Mouse (Mus musculus) right cerebral cortex, postnatal 14 days (tissue): ENCODE measurements around the gene Ankdd1a.
A peak's percentile ranks its signal among the peaks of the same experiment; 100 is the strongest.

Source experiments
- DNase-seq: peaks from one replicate; pipeline ENCODE4 v3.0.0; 2022

Ankdd1a gene

GRCm38 (mm10) chr9:65519807-65520504 lies at the start of gene Ankdd1a:
Gene Ankdd1a (minus strand): TSS chr9:65520193.
- DNase-seq, result peak; percentile 74

- DNase-seq, result no peak
Observed at GRCm38 (mm10) chr9:65569491-65569971, 49.5 kb upstream of the Ankdd1a start.

DNA sequence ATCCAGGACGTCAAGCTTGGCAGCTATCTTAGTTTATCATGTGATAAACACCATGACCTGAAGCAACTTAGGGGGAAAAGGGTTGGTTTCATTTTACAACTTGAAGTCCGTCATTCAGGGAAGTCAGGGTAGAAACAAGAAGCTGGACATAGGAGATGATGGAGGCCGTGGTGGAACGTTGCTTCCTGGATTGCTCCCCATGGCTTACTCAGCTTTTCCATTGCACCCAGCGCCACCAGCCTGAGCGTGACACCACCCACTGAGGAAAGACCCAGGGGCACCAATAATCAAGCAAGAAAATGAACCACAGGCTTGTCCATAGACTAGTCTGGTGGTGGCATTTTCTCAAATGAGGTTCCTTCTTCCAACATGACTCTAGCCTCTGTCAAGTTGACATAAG lies 48.8 kb upstream of the Ankdd1a start:
- DNase-seq, result no peak

- no peak for DNase-seq
Observed at GRCm38 (mm10) chr9:65564698-65565097, 44.7 kb upstream of the Ankdd1a start.

- DNase-seq, result no peak
Observed at GRCm38 (mm10) chr9:65563073-65563472, 43.1 kb upstream of the Ankdd1a start.

GRCm38 (mm10) chr9:65562081-65562506 lies 42.1 kb upstream of the Ankdd1a start:
- DNase-seq, result peak; percentile 48

DNA sequence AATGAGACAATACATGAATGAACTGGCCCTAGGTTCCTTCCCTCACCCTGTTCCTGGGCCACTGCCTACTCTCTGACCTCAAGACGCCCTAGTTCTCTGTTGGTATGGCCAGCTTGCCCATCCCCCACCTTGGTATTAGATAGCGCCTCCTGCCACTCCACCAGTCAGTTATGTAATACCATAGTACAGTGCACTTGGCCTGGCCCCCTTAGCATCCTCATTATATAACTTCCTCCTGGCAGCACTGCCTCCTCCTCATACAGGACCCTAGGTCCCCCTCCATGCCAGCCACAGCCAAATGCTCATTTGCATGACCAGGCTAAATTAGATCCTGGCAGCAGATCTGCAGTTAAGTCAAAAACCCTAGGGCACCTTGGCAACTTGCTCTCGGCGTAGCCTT lies 41.0 kb upstream of the Ankdd1a start:
- DNase-seq, result no peak

GRCm38 (mm10) chr9:65558806-65559205 lies 38.8 kb upstream of the Ankdd1a start:
- DNase-seq, result no peak

DNA sequence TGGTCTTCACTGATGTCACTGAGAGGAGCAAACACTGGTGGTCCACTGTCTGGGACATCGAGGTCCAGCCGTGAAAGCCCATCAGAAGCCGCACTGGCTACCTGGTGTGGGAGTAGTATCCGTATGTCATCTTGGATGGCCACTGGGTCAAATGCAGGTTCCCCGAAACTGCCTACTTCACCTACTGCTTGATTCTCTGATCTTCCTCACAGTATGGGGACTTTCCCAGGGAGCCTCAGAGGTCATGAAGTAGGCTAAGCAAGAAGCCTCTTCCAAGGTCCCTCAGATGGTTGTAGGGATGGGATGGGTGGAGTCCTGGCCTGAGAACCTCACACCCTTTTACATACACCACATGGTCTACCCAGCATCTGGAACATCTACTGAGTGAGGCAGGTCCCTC lies 37.0 kb upstream of the Ankdd1a start:
- DNase-seq, result no peak

DNA sequence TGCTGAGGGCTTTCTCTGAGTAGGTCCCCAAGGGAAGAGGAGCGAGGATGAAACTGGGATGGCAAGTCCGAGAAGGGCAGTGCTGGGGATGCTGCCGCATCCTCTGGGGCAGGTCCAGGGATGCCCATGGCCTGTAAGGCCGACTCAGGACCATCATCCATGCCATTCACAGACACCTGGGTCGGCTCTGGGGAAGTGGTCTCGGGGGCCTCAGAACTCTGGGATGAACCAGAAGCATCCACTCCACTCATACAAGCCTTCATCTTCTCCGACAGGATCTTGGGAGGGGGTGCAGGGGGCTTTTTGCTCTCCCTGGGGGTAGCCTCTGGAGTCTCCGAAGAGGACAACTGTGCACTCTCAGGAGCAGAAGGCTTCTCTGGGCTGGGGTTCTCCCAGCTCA lies 36.4 kb upstream of the Ankdd1a start:
- no peak for DNase-seq

DNA sequence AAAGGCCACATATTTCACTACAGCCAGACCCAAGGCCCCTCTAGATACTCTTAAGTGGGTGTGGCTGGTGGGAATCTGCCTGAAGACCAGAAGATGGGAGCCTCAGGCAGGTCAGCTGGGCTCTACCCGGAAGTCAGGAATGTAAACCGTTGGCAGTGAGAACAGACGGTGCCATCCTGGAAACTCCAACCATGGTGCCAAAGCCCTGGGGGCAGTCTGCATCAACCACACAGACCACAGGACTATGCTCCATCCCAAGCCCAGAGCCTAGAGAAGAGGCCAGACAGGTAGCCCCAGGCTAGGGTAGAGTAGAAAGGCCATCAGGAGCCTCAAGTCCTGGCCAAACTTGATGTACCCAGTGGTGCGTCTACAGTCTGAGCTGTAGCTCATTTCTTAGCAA lies 35.6 kb upstream of the Ankdd1a start:
- no peak for DNase-seq

DNA sequence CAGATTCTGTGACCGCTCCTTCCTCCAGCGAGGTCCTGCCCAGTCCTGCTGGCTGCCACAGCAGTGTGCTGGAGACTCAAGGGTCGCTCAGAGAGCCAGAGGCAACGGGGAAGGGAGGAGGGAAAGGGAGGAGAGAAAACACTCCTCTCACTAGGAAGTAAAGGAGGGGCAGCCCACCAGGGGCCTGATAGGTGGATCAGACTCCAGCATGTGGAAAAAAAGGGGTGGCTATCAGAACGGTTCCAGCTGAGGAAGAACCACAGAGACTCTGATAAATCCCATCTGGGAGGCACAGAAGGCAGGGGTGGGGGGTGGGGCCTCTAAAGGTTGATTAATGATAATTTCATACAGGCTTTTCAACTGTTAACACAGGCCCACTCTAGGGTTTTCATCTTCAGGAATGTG lies 35.0 kb upstream of the Ankdd1a start:
- DNase-seq, result no peak

GRCm38 (mm10) chr9:65552711-65553110 lies 32.7 kb upstream of the Ankdd1a start:
- DNase-seq, result no peak

DNA sequence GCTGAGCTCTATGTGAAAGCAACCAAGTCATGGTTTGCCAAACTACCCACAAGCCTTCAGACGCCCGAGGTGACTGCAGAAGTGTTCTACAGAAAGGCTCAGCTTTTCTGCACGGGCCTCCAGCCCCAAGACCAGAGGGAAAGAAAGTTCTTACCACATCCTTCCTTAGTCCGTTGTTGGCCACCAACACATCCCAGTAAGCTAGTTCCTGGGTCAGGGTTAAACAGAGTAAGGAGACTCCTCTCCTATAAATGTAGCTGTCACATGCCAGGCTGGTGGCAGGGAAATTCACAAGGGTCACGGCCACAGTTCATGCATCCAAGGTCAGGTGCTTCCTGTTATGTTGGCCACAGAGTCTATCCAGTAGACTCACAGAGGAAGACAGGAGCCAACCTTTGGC lies 32.1 kb upstream of the Ankdd1a start:
- DNase-seq, result no peak

DNA sequence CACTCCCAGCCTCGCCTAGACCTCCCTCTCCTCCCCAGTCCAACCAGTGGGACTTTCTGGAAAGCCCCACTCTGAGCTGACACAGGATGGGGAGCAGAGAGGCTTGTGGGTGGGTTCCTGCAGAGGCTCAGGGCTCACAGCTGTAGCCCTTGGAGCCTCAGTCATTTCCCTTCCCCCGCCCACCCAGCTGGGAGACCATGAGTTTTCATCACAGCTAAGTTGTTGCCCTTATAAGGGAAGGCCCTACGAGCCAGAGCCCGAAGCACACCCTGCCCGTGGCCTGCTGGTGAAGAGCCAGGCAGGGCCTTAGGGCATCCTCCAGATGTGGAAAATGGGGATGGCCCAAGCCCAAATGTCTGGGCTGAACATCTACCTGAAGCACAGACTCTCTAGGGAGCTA lies 31.0 kb upstream of the Ankdd1a start:
- DNase-seq, result no peak

DNA sequence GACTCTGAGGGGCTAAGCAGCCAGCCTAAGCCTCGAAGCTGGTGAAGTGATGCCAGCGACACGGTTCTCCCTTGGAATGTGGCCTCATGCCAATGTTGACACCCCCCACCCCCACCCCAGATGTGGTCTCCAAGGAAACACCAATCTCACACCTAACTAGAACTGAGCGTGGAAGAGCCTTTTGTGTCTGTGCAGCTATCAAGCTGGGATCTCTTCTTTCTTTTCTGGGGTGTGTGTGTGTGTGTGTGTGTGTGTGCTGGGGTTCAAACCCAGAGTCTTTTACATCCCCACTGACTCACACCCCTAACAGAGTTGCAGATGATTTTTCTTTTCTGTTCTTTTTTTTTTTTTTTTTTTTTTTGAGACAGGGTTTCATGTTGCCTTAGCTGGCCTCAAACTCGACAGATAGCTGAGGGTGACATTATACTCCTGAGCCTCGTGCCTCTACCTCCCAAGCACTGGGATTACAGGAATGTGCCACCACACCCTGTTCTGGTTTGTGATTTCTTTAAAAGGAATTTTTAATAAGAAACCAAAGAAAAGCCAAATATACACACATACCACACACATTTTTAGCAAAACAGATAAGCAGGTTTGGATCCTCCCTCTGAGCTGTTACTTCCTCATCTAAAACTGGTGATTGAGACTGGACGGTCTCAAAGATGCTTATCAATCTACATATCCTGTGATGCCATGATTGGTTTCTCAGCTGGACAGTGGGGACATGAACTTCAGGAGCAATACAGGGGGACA lies 30.3 kb upstream of the Ankdd1a start:
- DNase-seq, result no peak

GRCm38 (mm10) chr9:65549643-65550042 lies 29.6 kb upstream of the Ankdd1a start:
- DNase-seq, result no peak

- no peak for DNase-seq
Observed at GRCm38 (mm10) chr9:65549139-65549538, 29.1 kb upstream of the Ankdd1a start.

- DNase-seq, result no peak
Observed at GRCm38 (mm10) chr9:65548311-65548710, 28.3 kb upstream of the Ankdd1a start.

DNA sequence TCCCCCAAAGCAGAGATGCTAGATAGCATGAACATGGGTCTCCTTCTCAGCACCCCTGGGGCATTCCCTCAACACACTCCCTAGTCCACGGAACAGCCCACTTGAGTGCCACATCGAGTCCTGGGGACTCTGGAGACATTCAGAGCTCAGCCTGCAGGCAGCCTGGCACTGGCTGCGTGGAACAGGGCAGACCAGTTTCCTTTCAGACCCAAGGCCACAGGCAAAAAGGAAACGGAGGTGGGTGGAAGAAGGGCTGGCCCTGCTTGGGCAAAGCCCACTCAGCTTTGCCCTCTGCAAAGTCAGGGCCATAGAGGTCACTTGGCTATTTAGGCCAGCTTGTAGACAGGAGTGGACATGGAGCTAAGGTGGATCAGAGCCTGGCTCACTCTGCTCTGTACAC lies 27.9 kb upstream of the Ankdd1a start:
- no peak for DNase-seq

DNA sequence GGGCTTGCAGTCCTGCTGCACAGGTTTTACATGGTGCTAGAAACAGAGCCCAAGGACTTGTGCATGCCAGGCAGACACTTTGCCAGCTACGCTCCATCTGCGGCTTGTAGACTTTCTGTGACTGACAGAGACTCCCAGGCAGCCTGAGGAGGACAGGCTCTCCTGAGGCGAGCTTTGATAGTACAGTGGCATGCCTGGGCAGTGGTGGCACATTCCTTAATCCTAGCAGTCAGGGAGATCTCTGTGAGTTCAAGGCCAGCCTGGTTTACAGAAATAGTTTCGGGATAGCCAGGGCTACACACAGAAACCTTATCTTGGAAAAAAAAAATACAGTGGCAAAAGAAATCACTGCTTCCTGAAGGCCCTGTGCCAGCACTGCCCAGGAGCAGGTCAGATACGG lies 27.1 kb upstream of the Ankdd1a start:
- no peak for DNase-seq

DNA sequence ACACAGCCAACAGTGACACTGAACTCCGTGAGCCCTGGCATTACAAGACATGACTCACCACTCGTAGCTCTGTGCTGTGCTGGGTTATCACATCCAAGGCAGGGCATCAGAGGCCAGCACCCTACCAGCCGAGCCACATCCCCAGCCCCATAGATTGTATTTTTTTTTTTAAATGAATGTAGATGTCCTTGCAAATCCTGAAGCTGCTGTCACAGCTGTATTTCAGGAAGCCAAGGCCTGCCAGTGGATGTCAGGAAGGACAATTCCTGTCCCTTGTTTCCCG lies 26.4 kb upstream of the Ankdd1a start:
- DNase-seq, result no peak

- no peak for DNase-seq
Observed at GRCm38 (mm10) chr9:65545635-65546412, 25.8 kb upstream of the Ankdd1a start.

DNA sequence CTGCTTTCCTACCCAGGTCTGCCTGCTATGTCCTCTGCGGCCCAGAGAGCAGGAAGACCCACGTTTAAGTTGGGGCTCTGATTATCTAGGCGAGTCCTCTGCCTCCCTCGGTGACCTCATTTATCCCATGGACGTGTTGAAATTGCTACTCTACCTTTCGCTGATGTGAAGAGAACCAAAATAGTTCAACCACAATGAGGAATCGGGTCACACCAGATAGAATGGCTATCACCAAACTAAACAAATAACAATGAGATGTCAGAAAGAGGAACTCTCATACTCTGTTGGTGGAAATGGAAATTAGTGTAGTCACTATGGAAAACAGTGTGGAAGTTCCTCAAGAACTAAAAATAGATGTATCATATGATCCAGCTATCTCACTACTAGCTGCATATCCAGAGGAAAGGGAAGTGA lies 22.1 kb upstream of the Ankdd1a start:
- DNase-seq, result no peak
